Mouse (Mus musculus): ENCODE data around the gene Il18rap.

- TF ChIP-seq CTCF (IDR thresholded peaks at IDR 0.05; ENCODE audit: low read depth) (no peak), EP300 (optimal IDR thresholded peaks at IDR 0.05) (no peak)
Measured at GRCm38 (mm10) chr1:40473640-40474039, 41.5 kb upstream of the Il18rap start.

Measured in stomach, postnatal 0 days (tissue).